Mouse (Mus musculus): Measurements from ENCODE around the gene Rasa3. TPM values are rescaled to one million over a fixed set of nuclear protein-coding genes. Genes with fewer than 3 reads are reported as not detected.

The Rasa3 gene
- polyA plus RNA-seq, 1 experiment: 43.5 TPM

DNA sequence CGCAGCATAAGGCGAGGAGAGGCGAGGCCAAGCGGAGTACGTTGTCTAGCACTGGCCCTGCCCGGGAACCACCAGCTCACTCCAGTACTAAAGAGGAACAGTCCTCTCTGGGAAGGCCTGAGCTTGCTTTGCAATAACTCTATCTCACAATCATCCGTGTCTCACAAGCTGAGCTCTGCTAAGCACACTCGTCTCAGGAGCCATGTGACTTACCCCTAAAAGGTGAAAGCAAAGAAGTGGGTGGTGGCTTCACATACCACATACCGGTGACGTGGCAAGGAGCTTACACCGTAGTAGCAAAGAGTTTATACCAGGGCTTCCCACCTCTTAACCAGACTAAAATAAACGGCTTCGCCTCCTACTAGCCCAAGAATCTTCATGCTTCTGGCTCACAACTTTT is 17.1 kb downstream of the Rasa3 start:
- Histone ChIP-seq H3K4me3 (replicated peaks; ENCODE audit: extremely low read depth, low read depth, low read length) (no peak overlapping the region), H3K4me1 (ENCODE audit: control insufficient read depth, insufficient read depth, low read length) (peaks cover 5% of the 10 kb centered on the region; the same call in 1 of the 2 replicates)
- DNase-seq: no peak
- WGBS: 67% methylated on average over 13 of the region's 13 CpGs
- TF ChIP-seq POLR2A (IDR thresholded peaks at IDR 0.05; ENCODE audit: borderline replicate concordance, extremely low read depth, low read depth, low read length) (no peak), CTCF (IDR thresholded peaks at IDR 0.05; ENCODE audit: insufficient read depth, low read length) (no peak)

DNA sequence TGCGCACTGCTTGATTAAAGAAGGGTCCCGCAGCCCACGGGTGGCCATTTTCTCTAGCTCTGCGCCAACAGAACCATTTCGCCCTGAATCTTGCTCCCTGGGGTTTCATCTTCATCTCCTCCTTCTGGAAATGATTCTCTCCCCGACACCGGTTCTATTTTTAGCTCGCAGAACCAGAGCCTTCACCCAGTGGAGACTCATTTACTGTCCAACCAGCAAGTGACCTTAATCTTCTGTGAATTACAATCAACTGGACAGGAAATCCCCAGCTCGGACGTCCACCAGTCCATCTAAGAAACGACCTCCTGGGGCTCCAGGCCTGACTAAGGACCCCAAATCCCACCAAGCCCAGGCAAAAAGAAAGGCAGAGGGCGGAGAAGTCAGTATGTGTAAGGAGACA is 19.9 kb downstream of the Rasa3 start:
- DNase-seq: no peak
- no peak overlapping the region for H3K4me3 ChIP-seq (replicated peaks; ENCODE audit: extremely low read depth, low read depth, low read length)
- 72% methylated on average over 12 of the region's 12 CpGs for WGBS
- no peak for TF ChIP-seq POLR2A (IDR thresholded peaks at IDR 0.05; ENCODE audit: borderline replicate concordance, extremely low read depth, low read depth, low read length)
- no peak for TF ChIP-seq CTCF (IDR thresholded peaks at IDR 0.05; ENCODE audit: insufficient read depth, low read length)
- peaks cover 13% of the 10 kb centered on the region for H3K4me1 ChIP-seq (ENCODE audit: control insufficient read depth, insufficient read depth, low read length)

DNA sequence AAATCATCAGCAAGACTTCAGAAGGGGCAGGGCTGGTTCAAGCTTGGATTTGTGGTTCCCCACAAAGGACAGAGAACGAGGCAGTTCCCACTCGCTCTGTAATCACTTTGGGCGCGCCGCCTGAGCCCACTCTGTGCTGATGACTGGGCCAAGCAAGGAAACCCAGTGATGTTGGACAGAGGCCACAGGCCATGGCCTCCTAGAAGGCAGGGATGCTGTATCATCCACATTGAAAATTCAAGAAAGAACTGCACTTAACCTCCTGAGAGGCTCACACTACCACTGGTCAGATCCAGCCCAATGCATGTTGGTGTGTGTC is 22.4 kb downstream of the Rasa3 start:
- TF ChIP-seq CTCF (IDR thresholded peaks at IDR 0.05; ENCODE audit: insufficient read depth, low read length): no peak
- TF ChIP-seq POLR2A (IDR thresholded peaks at IDR 0.05; ENCODE audit: borderline replicate concordance, extremely low read depth, low read depth, low read length): no peak
- no peak for DNase-seq
- 80% methylated on average over 5 of the region's 5 CpGs for WGBS
- Histone ChIP-seq H3K4me3 (replicated peaks; ENCODE audit: extremely low read depth, low read depth, low read length) (no peak overlapping the region), H3K4me1 (ENCODE audit: control insufficient read depth, insufficient read depth, low read length) (peaks cover 18% of the 10 kb centered on the region)

DNA sequence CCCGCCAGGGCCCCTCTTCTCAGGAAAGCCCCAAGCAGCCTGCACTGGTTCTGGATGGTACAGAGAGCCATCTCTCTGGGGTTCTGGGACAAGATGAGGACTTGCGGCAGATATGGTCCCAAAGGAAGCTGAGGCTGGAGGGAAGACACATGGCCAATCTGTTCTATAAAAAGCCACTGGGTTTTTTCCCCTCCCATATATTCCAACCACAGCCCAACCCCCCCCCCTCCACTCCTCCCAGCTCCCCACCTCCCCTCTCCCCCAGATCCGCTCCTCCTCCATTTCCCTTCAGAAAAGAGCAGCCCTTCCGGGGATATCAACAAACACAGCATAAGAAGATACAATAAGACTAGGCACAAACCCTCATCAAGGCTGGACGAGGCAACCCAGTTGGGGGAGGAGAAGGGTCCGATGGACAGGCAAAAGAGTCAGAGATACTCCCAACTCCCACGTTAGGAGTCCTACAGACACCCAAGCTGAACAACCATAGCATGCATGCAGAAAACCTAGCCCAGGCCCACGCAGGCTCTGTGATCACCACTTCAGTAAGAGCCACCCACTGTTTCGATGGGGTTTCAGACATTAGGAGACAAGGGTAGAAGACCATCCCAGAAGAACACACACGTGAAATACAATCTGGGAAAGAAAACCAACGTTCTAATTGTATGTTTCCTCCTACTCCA is 22.9 kb downstream of the Rasa3 start:
- H3K4me1 ChIP-seq (ENCODE audit: control insufficient read depth, insufficient read depth, low read length): peaks cover 20% of the 10 kb centered on the region

DNA sequence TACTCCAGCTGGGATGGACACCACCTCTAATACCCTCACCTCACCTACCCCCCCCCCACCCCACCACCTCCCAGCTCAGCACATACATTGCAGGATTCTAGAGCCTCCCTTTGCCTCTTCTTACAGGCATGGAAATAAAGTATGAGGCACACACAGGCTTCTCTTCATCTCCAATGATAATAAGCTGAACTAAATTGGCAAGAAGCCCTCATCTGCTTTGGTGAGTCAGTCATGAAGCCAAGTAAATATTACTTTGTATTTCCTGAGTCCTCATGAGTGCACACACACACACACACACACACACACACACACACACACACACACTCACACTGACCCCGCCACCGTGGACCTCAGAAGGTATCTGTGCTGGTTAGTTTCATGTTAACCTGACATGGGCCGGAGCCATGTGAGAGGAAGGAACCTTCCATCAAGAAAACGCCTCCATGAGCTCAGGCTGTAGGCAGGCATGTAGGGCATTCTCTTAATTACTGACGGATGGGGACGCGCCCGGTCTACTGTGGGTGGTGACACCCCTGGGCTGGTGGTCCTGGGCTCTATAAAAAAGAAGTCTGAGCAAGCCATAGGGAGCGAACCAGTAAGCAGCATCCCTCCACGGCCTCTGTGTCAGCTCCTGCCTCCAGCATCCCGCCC is 26.7 kb downstream of the Rasa3 start:
- DNase-seq: no peak
- H3K4me1 ChIP-seq (ENCODE audit: control insufficient read depth, insufficient read depth, low read length): peaks cover 34% of the 10 kb centered on the region
- H3K4me3 ChIP-seq (replicated peaks; ENCODE audit: extremely low read depth, low read depth, low read length): no peak overlapping the region
- no peak for TF ChIP-seq POLR2A (IDR thresholded peaks at IDR 0.05; ENCODE audit: borderline replicate concordance, extremely low read depth, low read depth, low read length)
- TF ChIP-seq CTCF (IDR thresholded peaks at IDR 0.05; ENCODE audit: insufficient read depth, low read length): no peak
- 75% methylated on average over 11 of the region's 11 CpGs for WGBS

More for the DNA sequence above, 22.9 kb downstream of the Rasa3 start:
- DNase-seq: no peak
- H3K4me3 ChIP-seq (replicated peaks; ENCODE audit: extremely low read depth, low read depth, low read length): no peak overlapping the region
- TF ChIP-seq CTCF (IDR thresholded peaks at IDR 0.05; ENCODE audit: insufficient read depth, low read length) (no peak), POLR2A (IDR thresholded peaks at IDR 0.05; ENCODE audit: borderline replicate concordance, extremely low read depth, low read depth, low read length) (no peak)
- WGBS: 54% methylated on average over 11 of the region's 11 CpGs

DNA sequence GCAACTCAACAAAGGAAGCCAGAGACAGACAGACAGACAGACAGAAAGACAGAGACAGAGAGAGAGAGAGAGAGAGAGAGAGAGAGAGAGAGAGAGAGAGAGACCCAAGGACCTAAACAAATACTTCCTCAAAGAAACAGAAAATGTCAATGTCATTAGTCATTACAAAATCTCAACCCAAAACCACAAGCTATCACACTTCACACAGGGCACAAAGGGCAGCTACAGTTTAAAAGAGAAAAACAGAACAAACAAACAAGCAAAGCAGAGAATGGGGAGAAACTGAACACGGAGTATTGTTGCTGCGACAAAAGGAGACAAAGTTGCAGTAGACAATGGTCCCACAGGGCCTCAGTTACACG is 28.3 kb downstream of the Rasa3 start:
- no peak for DNase-seq
- 17% methylated on average over 3 of the region's 3 CpGs for WGBS
- TF ChIP-seq POLR2A (IDR thresholded peaks at IDR 0.05; ENCODE audit: borderline replicate concordance, extremely low read depth, low read depth, low read length) (no peak), CTCF (IDR thresholded peaks at IDR 0.05; ENCODE audit: insufficient read depth, low read length) (no peak)
- Histone ChIP-seq H3K4me1 (ENCODE audit: control insufficient read depth, insufficient read depth, low read length) (peaks cover 35% of the 10 kb centered on the region), H3K4me3 (replicated peaks; ENCODE audit: extremely low read depth, low read depth, low read length) (no peak overlapping the region)

DNA sequence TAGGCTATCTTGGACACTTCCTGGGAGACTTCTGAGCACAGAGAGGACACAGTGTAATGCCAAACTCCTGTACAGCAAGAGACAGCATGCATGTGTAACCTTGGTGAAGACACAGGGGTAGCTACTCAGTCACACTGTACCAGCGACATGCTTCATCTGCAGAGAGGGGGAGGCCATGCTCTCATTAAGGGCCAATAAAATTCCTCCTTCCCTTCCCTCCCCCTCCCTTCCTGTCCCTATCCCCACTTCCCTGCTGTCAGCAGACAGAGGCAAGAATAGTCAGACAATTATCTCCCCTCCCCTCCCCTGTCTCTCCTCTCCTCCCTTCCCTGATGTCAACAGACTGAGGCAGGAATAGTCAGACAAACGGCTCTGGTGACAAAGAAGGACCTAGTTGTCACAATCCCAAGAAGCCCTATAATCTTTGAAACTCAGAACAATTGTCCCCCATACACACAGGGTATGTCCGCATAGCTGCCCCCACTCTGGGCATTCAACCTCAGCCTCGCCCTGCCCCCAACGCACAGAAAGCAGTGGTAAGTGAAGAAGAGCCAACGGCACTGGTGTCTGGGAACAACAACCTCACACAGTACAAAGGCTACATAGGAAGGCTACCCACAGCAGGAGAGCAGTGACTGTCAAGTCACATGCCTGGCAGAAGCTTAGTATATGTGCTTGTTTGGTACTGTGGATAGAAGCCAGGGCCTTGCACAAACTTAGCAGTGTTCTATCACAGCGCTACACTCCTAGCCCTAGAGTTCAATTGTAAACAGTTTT is 28.8 kb downstream of the Rasa3 start:
- WGBS: 26% methylated on average over 7 of the region's 7 CpGs
- Histone ChIP-seq H3K4me3 (replicated peaks; ENCODE audit: extremely low read depth, low read depth, low read length) (no peak overlapping the region), H3K4me1 (ENCODE audit: control insufficient read depth, insufficient read depth, low read length) (peaks cover 38% of the 10 kb centered on the region)
- TF ChIP-seq POLR2A (IDR thresholded peaks at IDR 0.05; ENCODE audit: borderline replicate concordance, extremely low read depth, low read depth, low read length) (no peak), CTCF (IDR thresholded peaks at IDR 0.05; ENCODE audit: insufficient read depth, low read length) (no peak)
- DNase-seq: no peak

DNA sequence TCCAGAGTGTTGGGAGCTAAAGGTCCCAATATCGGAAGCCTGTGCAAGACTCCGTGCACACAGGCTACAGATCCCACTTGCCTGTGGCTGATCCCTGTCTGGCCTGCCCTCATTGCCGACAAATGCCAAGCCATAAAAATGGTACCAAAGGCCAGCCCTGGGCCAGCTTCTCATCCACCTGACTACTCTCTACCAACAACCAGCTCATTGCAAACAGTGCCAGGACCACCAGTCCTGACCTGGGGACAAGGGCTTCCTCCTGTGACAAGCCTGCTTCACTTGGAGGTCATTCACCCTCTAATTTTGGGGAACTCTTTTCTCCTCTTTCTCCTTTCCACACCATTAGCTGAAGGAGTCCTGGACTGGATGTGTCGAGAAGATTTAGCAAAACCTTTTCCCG is 29.8 kb downstream of the Rasa3 start:
- DNase-seq: no peak
- WGBS: 86% methylated on average over 5 of the region's 5 CpGs
- H3K4me1 ChIP-seq (ENCODE audit: control insufficient read depth, insufficient read depth, low read length): peaks cover 36% of the 10 kb centered on the region
- H3K4me3 ChIP-seq (replicated peaks; ENCODE audit: extremely low read depth, low read depth, low read length): no peak overlapping the region
- TF ChIP-seq POLR2A (IDR thresholded peaks at IDR 0.05; ENCODE audit: borderline replicate concordance, extremely low read depth, low read depth, low read length) (no peak), CTCF (IDR thresholded peaks at IDR 0.05; ENCODE audit: insufficient read depth, low read length) (no peak)

DNA sequence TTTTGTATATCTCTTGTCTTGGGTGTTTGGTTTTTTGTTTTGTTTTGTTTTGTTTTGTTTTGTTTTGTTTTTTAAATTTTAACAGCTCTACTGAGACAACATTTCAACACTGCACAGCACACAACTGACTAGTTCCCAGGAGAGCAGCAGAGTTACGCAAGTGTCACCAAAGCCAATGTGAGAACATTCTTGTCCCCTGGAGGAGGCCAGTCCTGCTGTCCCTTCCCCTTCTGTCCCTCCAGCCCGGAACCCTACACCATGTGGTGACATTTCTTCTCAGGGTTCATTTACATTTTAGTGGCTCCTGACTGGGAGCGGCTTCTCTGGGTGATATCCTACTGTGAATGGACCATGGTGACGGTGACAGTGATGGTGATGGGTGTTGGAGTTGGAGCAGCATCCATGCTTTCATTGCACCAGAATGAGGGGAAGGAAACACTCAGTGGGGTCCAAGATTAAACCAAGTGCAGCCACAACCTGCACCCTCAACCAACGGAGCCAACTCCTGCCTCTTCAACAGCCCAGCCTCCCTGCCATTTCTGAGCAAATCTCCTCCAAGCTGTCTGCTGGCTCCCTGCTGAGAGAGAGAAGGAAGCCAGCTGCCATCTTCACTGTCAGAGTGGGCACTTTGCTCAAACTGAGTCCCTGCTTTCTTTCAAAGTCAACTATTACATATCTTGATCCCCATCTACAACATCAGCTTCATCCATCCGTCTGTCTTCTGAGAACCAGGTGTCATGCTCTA is 32.3 kb downstream of the Rasa3 start:
- Histone ChIP-seq H3K4me3 (replicated peaks; ENCODE audit: extremely low read depth, low read depth, low read length) (no peak overlapping the region), H3K4me1 (ENCODE audit: control insufficient read depth, insufficient read depth, low read length) (peaks cover 34% of the 10 kb centered on the region)
- no peak for DNase-seq
- TF ChIP-seq POLR2A (IDR thresholded peaks at IDR 0.05; ENCODE audit: borderline replicate concordance, extremely low read depth, low read depth, low read length) (no peak), CTCF (IDR thresholded peaks at IDR 0.05; ENCODE audit: insufficient read depth, low read length) (no peak)
- WGBS: 58% methylated on average over 6 of the region's 6 CpGs

Measured in lung, adult 2 months (tissue).